Mouse (Mus musculus): ENCODE results near the gene Hist1h2ae.
A peak's percentile ranks its signal among the peaks of the same experiment; 100 is the strongest.
"Not testable (repeated sequence)": the region's sequence is repeated elsewhere in the genome, so short reads cannot be mapped to it uniquely, and the experiment has no call there.

Gene Hist1h2ae

DNA sequence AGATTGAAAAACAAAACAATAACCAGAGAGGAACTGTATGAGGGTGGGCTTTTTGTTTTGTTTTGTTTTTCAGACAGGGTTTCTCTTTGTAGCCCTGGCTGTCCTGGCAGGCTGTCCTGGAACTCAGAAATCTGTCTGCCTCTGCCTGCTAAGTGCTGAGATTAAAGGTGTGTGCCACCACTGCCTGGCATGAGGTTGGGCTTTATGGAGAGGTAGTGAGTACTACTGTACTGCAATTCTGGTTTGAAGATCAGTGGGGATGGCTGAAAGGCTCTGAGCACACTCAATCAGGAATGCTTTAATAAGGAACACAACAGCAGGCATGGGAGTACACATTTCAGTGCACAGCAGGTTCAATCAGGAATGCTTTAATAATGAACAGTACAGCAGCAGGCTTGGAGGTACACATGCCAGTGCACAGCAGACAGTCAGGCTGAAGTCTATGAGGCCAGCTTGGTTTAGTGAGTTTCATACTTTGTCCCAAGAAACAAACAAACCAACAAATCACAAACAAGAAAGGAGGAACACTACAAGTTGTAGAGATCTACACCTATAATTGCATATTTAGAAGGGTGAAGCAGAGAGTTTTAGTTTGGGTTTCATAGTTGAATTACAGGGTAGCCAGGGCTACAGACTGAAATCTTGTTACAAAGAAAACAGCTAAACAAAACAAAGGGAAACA, 12.5 kb upstream of the Hist1h2ae start:
- DNase-seq (ENCODE audit: low read depth, low spot score): peak; percentile 54

DNA sequence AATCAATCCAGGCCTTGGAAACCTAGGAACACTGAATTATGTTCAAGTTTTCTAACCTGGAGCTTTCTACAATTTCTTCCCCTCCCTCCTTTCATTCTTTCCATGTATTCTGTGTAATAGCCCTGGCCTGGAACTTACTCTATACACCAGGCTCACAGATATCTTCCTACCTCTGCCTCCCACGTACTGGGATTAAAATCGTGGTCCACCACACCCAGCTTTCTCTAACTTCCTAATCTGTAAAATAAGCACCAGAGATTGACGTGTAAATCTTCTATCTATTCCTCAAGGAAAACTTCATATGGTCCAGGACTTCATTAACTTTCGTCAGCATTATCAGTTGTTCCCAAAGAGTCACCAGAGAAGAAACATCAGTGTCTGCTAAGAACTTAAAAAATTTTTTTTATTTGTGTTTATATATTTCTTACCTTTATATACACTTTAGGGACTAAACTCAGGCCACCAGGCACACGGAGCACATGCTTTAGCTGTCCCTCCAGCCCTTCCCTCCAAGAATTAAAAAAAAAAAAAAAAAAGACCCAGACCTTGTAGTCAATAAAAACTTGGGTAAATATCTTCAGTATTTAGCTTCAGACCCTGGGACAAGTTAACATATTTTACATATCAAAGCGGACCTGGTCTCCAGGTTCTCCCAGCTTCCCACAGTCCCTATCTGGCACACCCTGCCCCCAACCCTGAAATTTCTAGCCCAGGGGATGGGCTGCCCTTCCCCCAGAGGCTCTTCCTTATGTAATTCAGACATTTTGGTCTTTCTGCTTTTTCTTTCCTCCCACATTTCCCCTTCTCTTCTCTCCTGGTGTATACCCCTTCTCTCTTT, 11.4 kb upstream of the Hist1h2ae start:
- DNase-seq (ENCODE audit: low read depth, low spot score): peak; percentile 38

DNA sequence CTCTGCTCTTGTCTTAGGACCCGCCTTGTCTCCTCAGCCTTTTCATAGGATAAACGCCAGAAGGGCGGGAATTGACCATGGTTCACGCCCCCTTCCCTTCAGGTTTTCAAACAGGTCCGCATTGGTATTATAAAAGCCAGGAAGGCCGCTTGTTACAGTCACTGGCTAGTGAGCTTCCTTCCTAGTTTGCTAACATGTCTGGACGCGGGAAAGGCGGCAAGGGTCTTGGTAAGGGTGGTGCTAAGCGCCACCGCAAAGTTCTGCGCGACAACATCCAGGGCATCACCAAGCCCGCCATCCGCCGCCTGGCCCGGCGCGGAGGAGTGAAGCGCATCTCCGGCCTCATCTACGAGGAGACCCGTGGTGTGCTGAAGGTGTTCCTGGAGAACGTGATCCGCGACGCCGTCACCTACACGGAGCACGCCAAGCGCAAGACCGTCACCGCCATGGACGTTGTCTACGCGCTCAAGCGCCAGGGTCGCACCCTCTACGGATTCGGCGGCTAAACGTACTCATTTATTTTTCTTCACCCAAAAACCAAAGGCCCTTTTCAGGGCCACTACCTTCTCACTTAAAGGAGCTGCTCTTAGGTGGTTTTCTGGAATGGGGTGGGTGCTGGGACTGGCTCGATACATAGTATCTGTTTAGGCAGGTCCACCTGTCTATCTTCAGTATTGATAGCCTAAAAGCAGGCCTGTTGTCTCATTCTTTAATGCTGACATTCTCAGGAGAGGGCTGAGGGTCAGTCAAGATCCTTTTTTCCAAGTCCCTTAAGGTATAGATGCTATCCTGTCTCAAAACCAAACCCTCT, 10.6 kb upstream of the Hist1h2ae start, which contains the start of gene Hist1h4d:
TSS of gene Hist1h4d (plus strand) at position 191 of the 811 bp plus-strand sequence.
- peak; percentile 97 for DNase-seq (ENCODE audit: low read depth, low spot score)

DNA sequence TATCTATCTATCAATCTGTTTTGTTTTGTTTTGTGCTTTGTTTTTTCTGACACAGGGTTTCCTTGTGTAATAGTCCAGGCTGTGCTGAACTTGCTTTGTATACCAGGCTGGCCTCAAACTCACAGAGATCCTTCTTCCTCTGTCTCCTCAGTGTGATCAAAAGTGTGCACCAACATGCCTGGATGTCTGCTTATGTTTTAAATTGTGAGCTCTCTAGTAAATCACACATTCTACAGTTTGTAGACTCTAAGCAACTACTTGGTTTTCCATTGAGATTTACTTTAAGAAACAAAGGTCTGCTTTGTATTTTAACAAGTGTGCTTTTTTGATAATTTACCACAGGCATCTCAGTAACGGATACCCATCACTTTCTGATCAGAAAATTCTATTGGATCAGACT, 6.8 kb upstream of the Hist1h2ae start:
- DNase-seq (ENCODE audit: low read depth, low spot score): no peak

DNA sequence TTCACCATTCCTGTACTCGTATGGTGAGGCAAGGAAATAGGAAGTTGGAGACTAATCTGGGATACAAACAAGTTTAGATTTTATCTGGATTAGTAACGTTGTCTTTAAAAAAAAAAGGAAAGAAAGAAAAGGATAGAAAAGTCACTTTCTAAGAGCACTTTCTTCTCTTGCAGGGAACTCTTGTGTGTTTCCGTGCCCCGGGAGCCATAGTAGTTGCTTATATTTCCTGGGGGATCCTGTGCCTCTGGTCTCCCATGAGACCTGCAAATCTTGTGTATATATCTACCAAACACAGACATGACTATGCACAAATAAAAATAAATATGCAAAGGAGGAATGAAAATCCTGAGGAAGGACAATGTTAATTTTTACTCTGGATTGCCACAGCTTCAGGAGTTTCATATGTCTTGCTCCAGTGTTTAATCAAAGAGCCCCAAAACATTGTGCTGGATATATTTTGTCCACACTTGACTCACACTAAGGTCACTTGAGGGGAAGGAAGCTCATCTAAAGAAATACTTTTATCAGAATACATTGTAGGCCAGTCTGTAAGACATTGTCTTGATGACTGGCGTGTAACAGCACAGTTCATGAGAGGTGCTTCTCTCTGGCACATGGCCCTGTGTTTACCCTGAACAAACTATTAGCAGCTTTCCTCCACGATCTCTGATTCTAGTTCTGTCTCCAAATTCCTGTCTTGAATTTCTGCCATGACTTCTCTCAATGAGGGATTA, 6.1 kb upstream of the Hist1h2ae start:
- no peak for DNase-seq (ENCODE audit: low read depth, low spot score)

DNA sequence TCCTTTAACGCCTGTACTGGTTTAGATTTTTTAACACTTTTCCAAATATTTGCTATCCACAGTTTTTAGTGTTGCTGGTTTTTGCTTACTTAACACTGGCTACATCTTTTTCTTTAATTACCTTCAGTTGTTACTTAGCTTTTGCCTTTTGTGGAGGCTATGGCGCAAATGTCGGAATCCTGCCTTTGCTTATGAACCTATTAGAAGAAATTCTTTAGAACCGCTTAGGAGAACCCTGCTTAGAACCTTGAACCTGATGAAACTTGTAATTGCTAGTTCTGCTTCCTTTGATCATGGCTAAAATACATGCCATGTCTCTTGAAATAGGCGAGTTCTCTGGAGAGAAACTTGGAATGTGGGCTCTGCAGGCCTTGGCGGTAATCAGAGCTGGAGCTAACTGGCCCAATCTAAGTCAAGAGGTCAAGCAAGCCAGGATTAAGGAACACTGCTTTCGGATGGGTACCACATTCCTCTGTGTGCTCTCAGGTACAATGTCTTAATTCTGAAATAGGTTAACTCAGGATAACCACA, 5.4 kb upstream of the Hist1h2ae start:
- DNase-seq (ENCODE audit: low read depth, low spot score): no peak

DNA sequence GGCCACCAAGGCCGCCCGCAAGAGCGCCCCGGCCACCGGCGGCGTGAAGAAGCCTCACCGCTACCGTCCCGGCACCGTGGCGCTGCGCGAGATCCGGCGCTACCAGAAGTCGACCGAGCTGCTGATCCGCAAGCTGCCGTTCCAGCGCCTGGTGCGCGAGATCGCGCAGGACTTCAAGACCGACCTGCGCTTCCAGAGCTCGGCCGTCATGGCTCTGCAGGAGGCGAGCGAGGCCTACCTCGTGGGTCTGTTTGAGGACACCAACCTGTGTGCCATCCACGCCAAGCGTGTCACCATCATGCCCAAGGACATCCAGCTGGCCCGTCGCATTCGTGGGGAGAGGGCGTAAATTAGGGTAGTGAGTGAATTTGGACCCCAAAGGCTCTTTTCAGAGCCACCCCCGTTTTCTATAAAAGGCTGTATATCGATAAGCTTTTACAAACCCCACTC, 4.9 kb upstream of the Hist1h2ae start:
- not testable (repeated sequence) for DNase-seq (ENCODE audit: low read depth, low spot score)

DNA sequence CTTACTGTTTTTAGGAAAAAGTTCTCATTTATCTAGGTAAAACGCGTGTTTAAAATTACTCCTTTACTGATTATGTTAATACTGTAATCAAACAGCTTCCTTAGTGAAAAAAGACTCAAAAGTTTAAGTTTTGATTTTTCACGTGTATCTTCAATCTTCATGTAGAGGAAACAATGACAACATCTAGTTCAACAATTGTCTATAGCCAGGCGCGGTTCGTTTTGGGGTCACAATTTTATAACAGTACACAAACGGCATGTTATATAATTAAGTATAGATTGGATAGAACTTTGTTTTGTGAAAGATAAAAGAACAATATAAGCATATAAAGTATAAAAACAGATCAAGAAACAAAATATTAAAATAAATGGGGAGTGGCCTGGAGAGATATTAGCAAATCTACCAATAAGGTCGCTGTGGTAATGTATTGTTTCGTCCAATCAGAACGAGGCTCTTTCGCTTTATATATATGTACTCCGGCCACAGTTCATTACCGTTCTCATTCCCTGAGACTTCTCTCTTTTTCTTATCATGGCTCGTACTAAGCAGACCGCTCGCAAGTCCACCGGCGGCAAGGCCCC, 4.3 kb upstream of the Hist1h2ae start, which contains the start of gene Hist1h3d:
TSS of gene Hist1h3d (plus strand) at position 493 of the 581 bp plus-strand sequence.
- DNase-seq (ENCODE audit: low read depth, low spot score): no peak

DNA sequence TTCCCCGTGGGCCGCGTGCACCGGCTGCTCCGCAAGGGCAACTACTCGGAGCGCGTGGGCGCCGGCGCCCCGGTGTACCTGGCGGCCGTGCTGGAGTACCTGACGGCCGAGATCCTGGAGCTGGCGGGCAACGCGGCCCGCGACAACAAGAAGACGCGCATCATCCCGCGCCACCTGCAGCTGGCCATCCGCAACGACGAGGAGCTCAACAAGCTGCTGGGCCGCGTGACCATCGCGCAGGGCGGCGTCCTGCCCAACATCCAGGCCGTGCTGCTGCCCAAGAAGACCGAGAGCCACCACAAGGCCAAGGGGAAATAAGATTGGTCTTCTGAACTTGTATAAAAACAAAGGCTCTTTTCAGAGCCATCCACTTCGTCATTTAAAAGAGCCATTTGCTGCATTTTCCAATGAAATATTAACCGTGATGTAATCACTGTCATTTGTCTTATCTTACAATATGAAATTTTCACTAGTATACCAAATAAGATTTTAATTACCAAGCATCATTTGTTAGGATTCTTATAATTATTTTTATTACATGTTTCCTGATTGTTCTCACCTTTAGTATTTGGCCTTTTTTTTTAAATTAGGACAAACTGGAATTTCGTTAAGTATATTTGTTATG, 3.6 kb upstream of the Hist1h2ae start:
- not testable (repeated sequence) for DNase-seq (ENCODE audit: low read depth, low spot score)

DNA sequence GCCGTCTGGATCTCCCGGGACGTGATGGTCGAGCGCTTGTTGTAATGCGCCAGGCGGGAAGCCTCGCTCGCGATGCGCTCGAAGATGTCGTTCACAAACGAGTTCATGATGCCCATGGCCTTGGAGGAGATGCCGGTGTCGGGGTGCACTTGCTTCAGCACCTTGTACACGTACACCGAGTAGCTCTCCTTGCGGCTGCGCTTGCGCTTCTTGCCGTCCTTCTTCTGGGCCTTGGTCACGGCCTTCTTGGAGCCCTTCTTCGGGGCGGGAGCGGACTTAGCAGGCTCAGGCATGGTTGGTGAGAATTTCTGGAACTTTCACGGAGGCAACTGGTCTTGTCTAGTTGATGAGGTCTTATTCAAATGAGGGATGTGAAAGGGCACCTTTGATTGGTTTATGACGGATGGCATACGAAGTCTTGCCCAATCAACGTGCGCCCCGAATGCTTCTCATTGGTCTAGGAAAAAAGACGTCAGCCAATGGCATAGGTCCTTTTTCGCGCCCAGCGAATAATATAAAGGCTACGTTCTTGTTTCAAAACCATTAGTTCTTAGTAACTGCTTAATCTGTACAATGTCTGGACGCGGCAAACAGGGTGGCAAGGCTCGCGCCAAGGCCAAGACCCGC, 3.0 kb upstream of the Hist1h2ae start, which contains the start of the genes Hist1h2bf and Hist1h2ad:
TSS of gene Hist1h2bf (minus strand) at position 299 of the 627 bp plus-strand sequence.
TSS of gene Hist1h2ad (plus strand) at position 484 of the 627 bp plus-strand sequence.
- not testable (repeated sequence) for DNase-seq (ENCODE audit: low read depth, low spot score)

DNA sequence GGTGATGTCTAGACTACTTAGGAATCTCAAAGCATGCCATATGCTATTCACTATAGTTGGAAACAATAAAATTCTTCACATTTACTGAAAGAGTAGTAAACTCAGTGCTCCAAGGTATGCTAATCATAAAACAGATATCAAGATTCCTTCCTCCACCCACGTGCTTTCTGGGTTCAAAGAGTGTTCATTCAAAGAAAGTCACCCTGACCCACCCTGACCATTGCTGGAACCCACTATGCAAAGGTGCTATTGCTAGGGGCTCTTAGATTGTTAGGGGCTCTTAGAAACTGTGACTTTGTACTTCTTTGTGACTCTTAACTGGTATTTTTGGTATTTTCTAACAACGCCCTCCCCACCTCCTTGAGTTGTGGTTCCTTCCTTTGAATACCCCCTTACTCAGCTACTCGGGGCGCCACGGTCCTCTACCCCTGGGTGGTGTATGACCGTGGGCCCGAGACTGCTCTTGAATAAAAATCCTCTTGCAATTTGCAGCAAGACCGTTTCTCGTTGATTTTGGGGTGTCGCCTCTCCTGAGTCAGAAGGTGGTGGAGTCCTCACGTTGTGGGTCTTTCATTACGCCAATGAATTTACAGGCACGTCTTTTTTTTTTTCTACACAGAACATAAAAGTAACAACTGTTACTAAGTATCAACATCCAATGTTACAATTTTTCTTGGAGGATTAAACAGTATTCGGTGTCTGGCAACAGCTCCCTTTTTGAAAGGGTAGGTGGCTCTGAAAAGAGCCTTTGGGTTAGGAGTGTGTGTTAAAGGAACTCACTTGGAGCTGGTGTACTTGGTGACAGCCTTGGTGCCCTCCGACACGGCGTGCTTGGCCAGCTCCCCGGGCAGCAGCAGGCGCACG, 2.2 kb upstream of the Hist1h2ae start:
- not testable (repeated sequence) for DNase-seq (ENCODE audit: low read depth, low spot score)

DNA sequence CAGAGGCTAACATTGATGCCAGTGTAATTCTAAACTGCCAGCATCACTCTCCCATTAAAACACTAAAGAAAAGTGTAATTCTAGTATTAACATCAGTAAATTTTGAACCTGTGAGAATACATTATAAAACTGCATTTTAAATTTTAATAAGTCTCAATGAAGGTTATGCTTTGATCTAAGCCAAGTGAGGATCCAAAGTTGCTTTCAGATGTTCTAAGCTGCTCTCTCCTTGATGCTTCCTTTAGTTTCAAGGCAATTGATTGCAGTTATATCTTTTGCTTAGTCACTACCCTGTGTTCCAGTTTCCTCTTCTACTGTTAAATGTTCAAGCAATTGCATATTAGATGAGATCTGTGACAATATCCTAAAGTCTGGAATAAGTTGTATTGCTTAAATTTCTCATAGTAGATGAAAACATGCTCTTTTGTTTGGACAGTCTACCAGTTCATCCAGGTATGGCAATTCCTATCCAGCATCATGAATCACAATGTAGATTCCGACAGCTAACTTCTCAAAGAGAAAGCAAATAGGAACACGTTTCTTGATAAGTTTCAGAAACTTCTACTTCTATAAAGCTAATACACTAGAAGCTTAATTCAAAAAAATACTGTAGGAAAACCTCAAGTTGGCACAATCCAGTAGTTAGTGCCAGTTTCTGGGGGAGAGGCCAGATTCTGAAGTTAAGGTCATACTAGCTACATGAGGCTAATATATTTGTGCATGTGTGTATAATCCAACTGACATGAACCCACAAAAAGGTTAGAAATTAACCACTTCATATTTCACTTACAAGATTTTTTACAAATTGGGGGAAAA, 1.4 kb upstream of the Hist1h2ae start:
- peak; percentile 40 for DNase-seq (ENCODE audit: low read depth, low spot score)

DNA sequence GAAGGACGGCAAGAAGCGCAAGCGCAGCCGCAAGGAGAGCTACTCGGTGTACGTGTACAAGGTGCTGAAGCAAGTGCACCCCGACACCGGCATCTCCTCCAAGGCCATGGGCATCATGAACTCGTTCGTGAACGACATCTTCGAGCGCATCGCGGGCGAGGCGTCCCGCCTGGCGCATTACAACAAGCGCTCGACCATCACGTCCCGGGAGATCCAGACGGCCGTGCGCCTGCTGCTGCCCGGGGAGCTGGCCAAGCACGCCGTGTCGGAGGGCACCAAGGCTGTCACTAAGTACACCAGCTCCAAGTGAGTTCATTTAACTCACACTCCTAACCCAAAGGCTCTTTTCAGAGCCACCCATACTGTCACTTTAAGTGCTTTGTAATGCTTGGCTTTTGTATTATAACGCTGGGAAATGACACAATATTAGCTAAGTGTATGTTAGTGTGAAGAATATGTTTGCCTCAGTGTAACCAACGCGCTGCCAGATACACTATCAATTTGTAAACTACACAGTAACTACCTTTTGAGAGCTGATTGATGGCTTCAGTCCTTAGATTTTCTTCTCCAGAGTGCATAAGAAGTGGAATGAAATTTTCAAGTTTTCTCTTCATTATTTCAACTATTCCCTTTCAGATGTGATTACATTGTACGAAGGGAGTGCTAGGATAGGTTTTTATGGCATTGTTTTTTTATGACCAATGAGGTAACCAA, 641 bp upstream of the Hist1h2ae start:
- DNase-seq (ENCODE audit: low read depth, low spot score): peak; percentile 74

DNA sequence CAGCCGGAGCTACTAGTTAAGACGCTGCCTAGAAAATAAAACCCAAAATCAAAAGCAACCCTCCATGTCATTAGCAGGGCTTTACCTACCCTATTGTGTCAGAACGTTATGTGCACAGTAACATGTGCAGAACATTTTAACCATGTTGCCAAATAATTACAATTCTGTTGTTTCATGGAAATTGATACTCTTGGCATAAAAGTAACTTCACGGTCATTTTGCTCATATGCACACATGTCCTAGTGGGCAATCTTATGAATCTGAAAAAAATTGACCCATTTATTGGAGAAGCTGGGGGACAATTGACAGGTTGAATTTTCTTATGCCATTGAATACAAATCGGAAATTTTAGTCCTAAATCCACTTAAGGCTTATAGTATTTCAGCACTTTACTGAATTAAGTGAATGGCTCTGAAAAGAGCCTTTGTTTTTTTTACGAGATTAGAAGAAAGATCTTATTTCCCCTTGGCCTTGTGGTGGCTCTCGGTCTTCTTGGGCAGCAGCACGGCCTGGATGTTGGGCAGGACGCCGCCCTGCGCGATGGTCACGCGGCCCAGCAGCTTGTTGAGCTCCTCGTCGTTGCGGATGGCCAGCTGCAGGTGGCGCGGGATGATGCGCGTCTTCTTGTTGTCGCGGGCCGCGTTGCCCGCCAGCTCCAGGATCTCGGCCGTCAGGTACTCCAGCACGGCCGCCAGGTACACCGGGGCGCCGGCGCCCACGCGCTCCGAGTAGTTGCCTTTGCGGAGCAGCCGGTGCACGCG, 579 bp downstream of the Hist1h2ae start:
- peak; percentile 68 for DNase-seq (ENCODE audit: low read depth, low spot score)

DNA sequence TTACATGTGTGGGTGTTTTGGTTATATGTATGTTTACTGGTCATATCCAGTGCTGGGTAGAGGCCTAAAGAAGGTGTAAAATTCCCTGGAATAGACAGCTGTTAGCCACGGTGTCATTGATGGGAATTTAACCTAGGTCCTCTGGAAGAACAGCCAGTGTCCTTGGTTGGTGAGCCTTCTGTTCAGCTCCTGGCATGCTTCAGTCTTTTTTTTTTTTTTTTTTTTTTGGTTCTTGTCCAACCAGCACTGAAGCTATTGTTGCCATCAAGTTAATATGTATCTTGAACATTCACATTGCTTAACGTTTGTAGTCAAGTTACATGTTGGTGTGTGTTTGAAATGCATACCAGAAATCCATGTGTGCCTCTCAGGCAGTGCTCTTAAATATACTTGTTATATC, 6.5 kb downstream of the Hist1h2ae start:
- DNase-seq (ENCODE audit: low read depth, low spot score): no peak

All from A20 (cell line).